Mouse (Mus musculus): Measurements from ENCODE around the gene Hist2h3b. TPM values are rescaled to one million over a fixed set of nuclear protein-coding genes. Genes with fewer than 3 reads are reported as not detected.
A peak's percentile ranks its signal among the peaks of the same experiment; 100 is the strongest.
"Not testable (repeated sequence)": the region's sequence is repeated elsewhere in the genome, so short reads cannot be mapped to it uniquely, and the experiment has no call there.

Gene Hist2h3b
- total RNA-seq, 2 experiments from 2014 or later: 48.4 to 51.6 TPM

GRCm38 (mm10) chr3:96263558-96264403 lies 4.7 kb upstream of the Hist2h3b start:
- TF ChIP-seq CTCF (conservative IDR thresholded peaks at IDR 0.05): no peak
- DNase-seq (ENCODE audit: low spot score in 2 of 2): no peak
- H3K4me3 ChIP-seq: peak overlapping the region; percentile 68
- H3K27ac ChIP-seq: peak overlapping the region; percentile 99

DNA sequence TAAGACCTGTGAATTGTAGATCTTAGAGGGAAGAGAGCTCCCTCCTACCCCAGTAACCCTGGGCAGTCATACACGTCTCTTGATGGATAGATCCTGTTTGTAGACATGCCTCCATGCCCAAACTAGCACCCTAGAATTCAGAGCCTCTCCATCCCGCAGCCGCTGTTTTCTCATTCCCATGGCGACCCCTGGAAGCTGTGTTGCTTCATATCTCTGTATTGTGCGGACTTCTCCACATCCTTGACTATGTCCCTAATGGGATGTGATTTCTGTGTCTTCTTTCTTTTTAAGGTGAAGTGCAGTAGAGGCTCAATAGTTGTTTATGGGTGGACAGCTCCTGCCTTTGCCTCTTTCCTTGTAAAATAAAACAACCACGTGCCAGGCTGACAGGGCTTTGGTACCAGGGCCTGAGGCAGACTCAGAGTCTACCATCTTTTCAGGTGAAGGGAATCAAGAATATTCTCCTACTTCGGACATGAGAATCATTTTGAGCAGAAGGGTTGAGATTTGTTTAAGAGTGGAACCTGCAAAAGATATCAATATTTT lies 4.0 kb upstream of the Hist2h3b start:
- H3K4me3 ChIP-seq: no peak overlapping the region; the same call in 1 of the 2 replicates
- H3K27ac ChIP-seq: peak overlapping the region; percentile 99
- DNase-seq (ENCODE audit: low spot score in 2 of 2): no peak
- no peak for TF ChIP-seq CTCF (conservative IDR thresholded peaks at IDR 0.05)

- TF ChIP-seq CTCF (conservative IDR thresholded peaks at IDR 0.05): no peak
- no peak overlapping the region for H3K27ac ChIP-seq
- no peak for DNase-seq (ENCODE audit: low spot score in 2 of 2)
- no peak overlapping the region for H3K4me3 ChIP-seq
These were observed 2.2 kb upstream of the Hist2h3b start for GRCm38 (mm10) chr3:96266132-96266710.

GRCm38 (mm10) chr3:96267541-96267940 lies 913 bp upstream of the Hist2h3b start:
- Histone ChIP-seq H3K27ac (peak overlapping the region; percentile 92), H3K4me3 (peak overlapping the region; percentile 51; the same call in 1 of the 2 replicates)
- no peak for DNase-seq (ENCODE audit: low spot score in 2 of 2)
- TF ChIP-seq CTCF (conservative IDR thresholded peaks at IDR 0.05): no peak

DNA sequence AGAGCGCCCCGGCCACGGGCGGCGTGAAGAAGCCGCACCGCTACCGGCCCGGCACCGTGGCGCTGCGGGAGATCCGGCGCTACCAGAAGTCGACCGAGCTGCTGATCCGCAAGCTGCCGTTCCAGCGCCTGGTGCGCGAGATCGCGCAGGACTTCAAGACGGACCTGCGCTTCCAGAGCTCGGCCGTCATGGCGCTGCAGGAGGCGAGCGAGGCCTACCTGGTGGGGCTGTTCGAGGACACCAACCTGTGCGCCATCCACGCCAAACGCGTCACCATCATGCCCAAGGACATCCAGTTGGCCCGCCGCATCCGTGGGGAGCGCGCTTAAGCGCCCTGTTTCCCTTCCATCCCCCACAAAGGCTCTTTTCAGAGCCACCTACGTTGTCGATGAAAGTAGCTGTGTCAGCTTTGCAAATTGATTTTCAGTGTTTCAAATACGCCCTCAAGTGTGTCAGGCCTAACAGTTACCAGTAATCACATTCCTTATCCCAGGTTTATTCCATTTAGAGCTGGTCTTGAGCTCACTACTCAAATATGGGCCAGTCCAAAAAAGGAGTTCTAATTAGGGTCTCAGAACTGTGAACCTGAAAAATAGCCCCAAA lies 423 bp downstream of the Hist2h3b start:
- Histone ChIP-seq H3K4me3 (peak overlapping the region; percentile 81), H3K27ac (peak overlapping the region; percentile 92)
- DNase-seq (ENCODE audit: low spot score in 2 of 2): not testable (repeated sequence)
- 0 out of 2 replicates have a peak, but pooled peaks have one; percentile 5 for TF ChIP-seq CTCF (conservative IDR thresholded peaks at IDR 0.05)

- TF ChIP-seq CTCF (conservative IDR thresholded peaks at IDR 0.05): no peak
- Histone ChIP-seq H3K4me3 (peak within 1 kb of the TSS; percentile 81), H3K27ac (peak within 1 kb of the TSS; percentile 92)
- DNase-seq (ENCODE audit: low spot score in 2 of 2): peak; percentile 87 to 96
These were observed 1.3 kb downstream of the Hist2h3b start, which contains the start of gene Hist2h2bb for GRCm38 (mm10) chr3:96269511-96270474. Hist2h2bb (plus strand) TSS chr3:96269752.

DNA sequence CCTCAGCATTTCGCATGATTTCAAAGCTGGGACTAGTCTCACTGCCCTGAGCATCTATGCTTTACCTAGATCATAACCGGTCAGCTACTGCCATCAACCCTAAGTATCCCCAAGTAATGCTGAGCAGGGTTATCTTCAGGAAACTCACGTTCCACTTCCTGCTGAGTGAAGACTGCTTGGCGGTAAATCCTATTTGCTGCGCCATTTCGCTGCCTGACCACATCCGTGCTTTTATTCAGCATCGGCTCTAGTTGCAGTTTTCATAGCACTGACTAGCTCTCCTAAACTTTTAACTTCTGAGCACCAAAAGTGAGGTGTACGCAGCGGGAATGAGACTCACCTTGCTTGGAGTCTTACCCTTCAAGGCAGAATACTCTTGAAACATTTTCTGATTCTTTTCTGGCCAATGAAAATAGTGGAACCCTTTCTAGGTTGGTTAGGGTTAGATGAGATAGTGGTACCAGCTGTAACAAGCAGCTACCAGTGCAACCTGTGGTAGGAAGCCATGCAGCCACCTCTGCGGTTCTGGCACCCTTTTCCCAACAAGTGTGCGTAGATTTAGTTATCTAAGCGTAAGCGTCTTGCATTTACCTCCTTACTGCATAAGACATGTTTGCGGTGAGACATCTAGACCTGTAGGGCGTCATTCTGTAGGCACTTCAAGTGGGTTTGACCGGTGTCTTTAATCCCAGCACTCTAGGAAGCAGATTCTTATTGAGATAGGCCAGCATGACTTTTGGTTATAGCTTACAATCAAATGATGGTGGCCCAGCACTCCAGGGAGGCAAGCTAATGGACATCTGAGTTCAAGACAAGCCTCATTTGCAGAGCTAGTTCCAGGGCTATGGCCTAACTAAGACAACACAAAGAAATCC lies 5.4 kb downstream of the Hist2h3b start:
- peak overlapping the region; percentile 56 for H3K4me3 ChIP-seq
- no peak for DNase-seq (ENCODE audit: low spot score in 2 of 2)
- no peak for TF ChIP-seq CTCF (conservative IDR thresholded peaks at IDR 0.05)
- no peak overlapping the region for H3K27ac ChIP-seq

- DNase-seq (ENCODE audit: low spot score in 2 of 2): no peak
- Histone ChIP-seq H3K27ac (peak overlapping the region; percentile 89; the same call in 1 of the 2 replicates), H3K4me3 (peak overlapping the region; percentile 56)
- no peak for TF ChIP-seq CTCF (conservative IDR thresholded peaks at IDR 0.05)
These were observed 9.0 kb downstream of the Hist2h3b start for GRCm38 (mm10) chr3:96277428-96277799.

DNA sequence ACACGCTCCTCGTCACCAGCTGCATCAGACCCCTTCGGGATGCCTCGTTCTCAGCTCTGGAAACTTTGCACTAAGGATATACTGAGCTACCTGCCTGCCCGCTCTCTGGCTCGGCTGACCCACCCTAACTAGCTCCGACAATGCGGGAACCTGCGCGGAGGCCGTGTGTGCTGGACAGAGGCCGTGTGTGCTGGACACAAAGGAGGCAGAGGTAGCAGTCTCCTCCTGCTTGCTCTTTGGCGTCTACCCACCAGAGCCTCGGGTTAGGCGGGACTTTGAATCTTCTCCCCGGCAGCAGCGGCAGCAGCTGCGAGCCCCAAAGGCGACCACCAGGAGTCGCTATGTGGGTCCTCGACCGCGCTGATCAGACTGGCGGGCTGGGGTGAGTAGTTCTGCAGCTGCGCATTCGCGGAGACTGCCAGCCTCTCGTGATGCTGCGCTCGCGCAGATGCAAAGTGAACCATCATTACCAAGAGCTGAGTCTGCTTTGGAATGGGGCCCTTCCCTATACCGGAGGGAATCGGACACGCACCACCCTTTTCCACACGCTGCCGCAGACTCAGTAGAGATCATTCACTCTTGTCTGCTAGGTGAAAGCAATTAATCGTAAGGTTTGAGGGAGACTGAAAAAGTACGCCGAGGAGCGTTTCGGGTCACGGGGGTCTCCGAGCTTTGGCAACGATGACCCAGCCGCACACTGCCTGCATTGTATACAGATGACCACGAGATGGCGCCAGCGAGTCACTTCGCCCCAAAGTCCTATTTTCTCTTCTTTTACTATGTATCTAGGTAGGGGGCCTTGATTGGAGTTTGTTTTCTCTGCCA lies 9.6 kb downstream of the Hist2h3b start:
- peak; percentile 92 for DNase-seq (ENCODE audit: low spot score in 2 of 2)
- TF ChIP-seq CTCF (conservative IDR thresholded peaks at IDR 0.05): peak; percentile 73
- H3K4me3 ChIP-seq: peak overlapping the region; percentile 56
- H3K27ac ChIP-seq: peak overlapping the region; percentile 89

GRCm38 (mm10) chr3:96280660-96281059 lies 12.2 kb downstream of the Hist2h3b start:
- H3K27ac ChIP-seq: no peak overlapping the region
- no peak for TF ChIP-seq CTCF (conservative IDR thresholded peaks at IDR 0.05)
- H3K4me3 ChIP-seq: no peak overlapping the region
- no peak for DNase-seq (ENCODE audit: low spot score in 2 of 2)

All from layer of hippocampus, adult 2 months (tissue).